Mouse (Mus musculus) lung, adult 2 months (tissue): ENCODE results near the gene Gtf3c5. TPM values are rescaled to one million over a fixed set of nuclear protein-coding genes. Genes with fewer than 3 reads are reported as not detected.

Experiments
- DNase-seq: peaks from one replicate; pipeline ENCODE4 v3.0.0; 2022
- H3K4me1 ChIP-seq: fragments of 200-500 bp; 2 replicates; pipeline ENCODE4 v1.6.1; 2011; ENCODE audit warnings: low read length; ENCODE audit not compliant: control insufficient read depth, insufficient read depth
- H3K4me3 ChIP-seq: fragments of 200-500 bp; replicated peaks from 2 replicates; pipeline ENCODE3; 2011; ENCODE audit warnings: low read depth, mild to moderate bottlenecking, control low read depth, low read length; ENCODE audit errors: extremely low read depth
- CTCF ChIP-seq: fragments of 200-500 bp; IDR thresholded peaks from 2 replicates; pipeline ENCODE4 v1.5.1; 2011; ENCODE audit warnings: mild to moderate bottlenecking, low read length, control low read depth; ENCODE audit not compliant: insufficient read depth
- POLR2A ChIP-seq: fragments of 200-500 bp; IDR thresholded peaks from 2 replicates; pipeline ENCODE4 v1.6.1; 2011; ENCODE audit warnings: low read depth, mild to moderate bottlenecking, control low read depth, low read length, borderline replicate concordance; ENCODE audit errors: extremely low read depth
- WGBS: fragments of 180-500 bp; shearing (Covaris S2); methylation state at CpG from one replicate; pipeline ENCODE4 v1.1.7; 2018; 5-methylcytosine and 5-hydroxymethylcytosine counted together
- polyA plus RNA-seq: library from polyadenylated mRNA; depleted of rRNA; stranded (reverse); fragments of >200 nt; gene quantifications from 2 replicates; pipeline ENCODE4 v1.2.3, GENCODE M21; 2012

The Gtf3c5 gene
- polyA plus RNA-seq, 1 experiment, result 27.3 TPM

- WGBS, result 80% methylated on average over 10 of the region's 10 CpGs
- no peak for TF ChIP-seq POLR2A
- DNase-seq, result no peak
- H3K4me1 ChIP-seq, result no peaks in the 10 kb centered on the region
- H3K4me3 ChIP-seq, result no peak overlapping the region
Measured at GRCm38 (mm10) chr2:28609851-28610250, 26.3 kb upstream of the Gtf3c5 start.

DNA sequence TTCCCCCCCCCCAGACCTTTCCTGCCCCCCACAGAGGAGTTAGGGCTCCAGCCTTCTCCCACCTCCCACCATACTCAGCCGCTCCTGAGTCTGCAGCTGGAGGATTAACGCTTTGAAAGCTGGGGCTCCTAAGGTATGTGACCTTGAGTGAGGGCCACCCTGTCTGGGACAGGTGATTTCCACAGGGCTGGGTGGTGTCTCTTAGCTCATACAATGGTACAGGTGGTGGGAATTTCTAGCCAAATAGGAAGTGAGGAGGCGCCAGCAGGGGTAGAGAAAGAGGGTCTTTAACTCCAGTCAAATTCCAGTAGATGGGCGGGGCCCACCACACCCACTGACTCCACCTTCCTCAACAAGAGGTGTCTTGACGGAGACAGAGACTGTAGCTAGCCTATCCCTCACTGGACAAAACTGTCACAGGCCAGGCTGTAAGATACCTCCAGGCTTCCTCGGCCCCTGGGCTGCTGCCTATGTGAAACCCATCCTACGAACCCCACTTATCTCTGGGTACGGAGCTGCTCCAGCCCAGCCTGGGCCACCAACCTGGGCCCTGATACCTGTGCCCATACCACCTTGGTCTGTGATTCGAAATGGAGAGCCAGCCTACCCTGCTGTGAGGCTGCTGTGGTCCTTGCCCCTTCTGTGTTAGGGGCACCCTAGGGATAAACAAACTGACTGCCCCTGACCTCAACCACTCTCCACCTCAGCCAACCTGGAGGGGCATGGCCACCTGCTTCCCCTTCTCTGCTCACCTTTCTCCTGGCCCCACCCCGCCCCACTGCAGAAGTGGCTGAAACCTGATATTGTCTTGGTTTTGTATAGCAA, 24.0 kb upstream of the Gtf3c5 start:
- no peak for DNase-seq
- WGBS, result 44% methylated on average over 10 of the region's 10 CpGs
- Histone ChIP-seq H3K4me1 (no peaks in the 10 kb centered on the region), H3K4me3 (no peak overlapping the region)
- TF ChIP-seq CTCF (no peak), POLR2A (no peak)

DNA sequence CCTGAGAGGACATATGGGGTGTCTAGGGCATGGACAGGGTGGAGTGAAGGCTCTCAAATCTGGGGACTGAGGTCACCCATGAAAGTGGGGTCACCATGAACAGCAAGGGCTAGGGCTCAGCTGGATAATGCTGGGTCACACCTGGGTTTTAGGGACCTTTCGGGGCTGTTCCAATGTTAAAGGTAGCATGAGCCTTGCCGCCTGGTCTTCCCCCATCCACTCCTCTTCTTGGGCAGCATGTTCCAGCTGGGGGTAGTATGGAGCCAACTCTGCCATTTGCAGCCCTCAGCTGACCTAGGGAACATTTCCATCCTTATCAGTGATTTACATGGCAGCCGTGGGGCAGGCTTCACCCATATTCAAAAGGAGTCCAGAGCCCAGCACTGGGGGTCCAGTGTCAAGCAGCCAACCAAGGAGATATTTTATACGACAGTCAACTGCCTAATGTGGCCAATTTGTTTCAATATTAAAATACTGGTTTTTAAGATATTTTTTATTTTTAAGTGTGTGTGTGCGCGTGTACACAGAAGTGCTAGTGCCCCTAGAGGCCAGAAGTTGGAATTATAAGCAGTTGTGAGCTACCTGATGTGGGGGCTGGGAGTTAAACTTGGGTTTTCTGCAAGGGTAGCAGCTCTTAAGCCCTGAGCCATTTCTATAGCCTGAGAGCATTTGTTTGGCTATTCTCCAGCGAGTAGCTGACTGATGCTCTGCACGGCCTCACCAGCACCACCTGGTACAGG, 23.2 kb upstream of the Gtf3c5 start:
- TF ChIP-seq CTCF (no peak), POLR2A (no peak)
- H3K4me1 ChIP-seq, result no peaks in the 10 kb centered on the region
- WGBS, result 61% methylated on average over 8 of the region's 8 CpGs
- H3K4me3 ChIP-seq, result no peak overlapping the region
- no peak for DNase-seq

GRCm38 (mm10) chr2:28605789-28606541, 22.4 kb upstream of the Gtf3c5 start:
- no peak for TF ChIP-seq CTCF
- no peak for TF ChIP-seq POLR2A
- WGBS, result 61% methylated on average over 14 of the region's 14 CpGs
- DNase-seq, result no peak

DNA sequence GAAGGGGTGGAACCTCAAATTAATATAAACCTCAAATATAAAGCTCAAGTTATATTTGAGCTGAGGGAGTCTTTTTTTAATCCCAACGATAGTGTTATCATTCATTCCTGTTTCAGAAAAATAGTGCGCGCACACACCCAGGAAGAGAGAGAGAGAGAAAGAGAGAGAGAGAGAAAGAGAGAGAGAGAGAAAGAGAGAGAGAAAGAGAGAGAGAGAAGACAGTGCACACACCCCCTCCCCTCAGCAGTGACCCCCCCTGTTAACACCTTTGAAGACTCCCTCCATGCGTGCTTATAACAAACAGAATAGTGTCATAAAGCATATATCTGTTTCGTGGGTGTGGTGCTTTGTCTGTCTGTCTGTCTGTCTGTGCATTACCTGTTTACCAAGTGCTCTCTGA, 20.0 kb upstream of the Gtf3c5 start:
- WGBS, result 91% methylated on average over 5 of the region's 5 CpGs
- DNase-seq, result no peak
- no peaks in the 10 kb centered on the region for H3K4me1 ChIP-seq
- no peak overlapping the region for H3K4me3 ChIP-seq
- no peak for TF ChIP-seq CTCF
- no peak for TF ChIP-seq POLR2A

More at GRCm38 (mm10) chr2:28605789-28606541, 22.4 kb upstream of the Gtf3c5 start:
- no peaks in the 10 kb centered on the region for H3K4me1 ChIP-seq
- H3K4me3 ChIP-seq, result no peak overlapping the region

DNA sequence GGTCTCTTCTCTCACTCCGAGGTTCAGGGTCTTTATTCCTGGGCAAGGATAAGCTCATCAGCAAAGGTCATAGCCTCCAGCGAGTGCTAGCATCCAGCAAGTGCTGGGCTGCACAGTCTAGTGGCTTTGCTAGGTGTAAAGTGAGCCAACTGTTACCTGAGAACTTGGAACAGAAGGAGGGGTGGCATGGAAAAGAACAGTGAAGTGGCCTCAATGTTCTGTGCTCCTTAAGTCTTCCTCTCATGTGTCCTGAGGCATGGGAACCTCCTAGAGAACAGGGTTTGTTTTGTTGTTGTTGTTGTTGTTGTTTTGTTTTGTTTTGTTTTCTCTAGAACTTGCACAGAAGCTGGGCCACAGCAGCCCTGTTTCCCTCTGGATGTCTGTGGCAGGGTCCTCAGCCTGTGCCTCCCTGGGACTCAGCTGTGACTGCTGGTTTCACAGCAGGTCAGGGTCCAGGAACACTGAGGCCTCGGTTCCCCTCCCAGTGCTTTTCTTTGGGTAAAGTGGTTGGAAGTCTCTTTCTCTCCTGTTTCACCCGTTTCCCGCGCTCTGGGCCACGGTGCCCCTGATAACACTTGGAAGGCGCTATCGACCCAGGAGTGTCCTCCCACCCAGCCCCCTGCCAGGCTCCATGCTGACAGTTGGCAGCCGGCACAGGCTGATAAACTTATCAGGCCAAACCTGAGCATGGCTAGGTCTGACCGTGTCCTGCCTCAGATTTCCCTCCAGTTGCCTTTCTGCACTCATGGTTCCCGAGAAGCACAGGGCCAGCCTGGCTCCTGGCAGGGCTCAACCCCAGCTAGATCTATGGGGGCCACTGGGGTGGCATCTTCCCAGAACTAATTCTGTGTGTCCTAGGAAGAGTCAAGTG, 18.4 kb upstream of the Gtf3c5 start:
- 53% methylated on average over 12 of the region's 12 CpGs for WGBS
- DNase-seq, result no peak
- Histone ChIP-seq H3K4me1 (no peaks in the 10 kb centered on the region), H3K4me3 (no peak overlapping the region)
- TF ChIP-seq CTCF (no peak), POLR2A (no peak)

DNA sequence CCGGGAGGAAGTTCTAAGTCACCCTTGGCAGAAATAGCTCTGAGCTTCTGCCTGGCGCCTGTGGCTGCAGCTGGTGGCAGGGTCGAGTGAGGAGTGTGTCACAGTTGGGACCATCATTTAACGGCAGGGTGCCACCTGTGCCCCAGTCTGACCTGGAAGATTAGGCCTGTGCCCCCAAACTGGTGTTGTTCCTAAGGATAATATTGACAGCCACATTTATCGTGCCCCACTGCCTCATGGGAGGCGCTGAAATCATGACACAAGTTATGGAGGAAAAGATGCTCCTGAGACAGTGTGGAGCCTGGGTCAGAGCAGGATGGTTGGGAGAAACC, 16.0 kb upstream of the Gtf3c5 start:
- no peaks in the 10 kb centered on the region for H3K4me1 ChIP-seq
- H3K4me3 ChIP-seq, result no peak overlapping the region
- WGBS, result 53% methylated on average over 6 of the region's 6 CpGs
- TF ChIP-seq POLR2A (no peak), CTCF (no peak)
- no peak for DNase-seq

GRCm38 (mm10) chr2:28598692-28599568, 15.4 kb upstream of the Gtf3c5 start:
- Histone ChIP-seq H3K4me3 (no peak overlapping the region), H3K4me1 (no peaks in the 10 kb centered on the region)
- no peak for DNase-seq
- WGBS, result 50% methylated on average over 12 of the region's 12 CpGs
- TF ChIP-seq CTCF (no peak), POLR2A (no peak)
